Mouse (Mus musculus) thymus, postnatal 4 days (tissue): ENCODE data around the gene Agpat1.
A peak's percentile ranks its signal among the peaks of the same experiment; 100 is the strongest.

Experiments
- DNase-seq: peaks from one replicate; pipeline ENCODE4 v3.0.0; 2021

Agpat1 gene

GRCm38 (mm10) chr17:34587423-34587811 lies 16.6 kb upstream of the Agpat1 start:
- peak; percentile 99 for DNase-seq

- no peak for DNase-seq
Observed at GRCm38 (mm10) chr17:34587814-34588213, 16.2 kb upstream of the Agpat1 start.

- no peak for DNase-seq
Observed at GRCm38 (mm10) chr17:34588767-34589166, 15.3 kb upstream of the Agpat1 start.

- DNase-seq, result no peak
Observed at GRCm38 (mm10) chr17:34589206-34589605, 14.9 kb upstream of the Agpat1 start.

- peak; percentile 78 for DNase-seq
Observed at GRCm38 (mm10) chr17:34589681-34590101, 14.4 kb upstream of the Agpat1 start, which contains the start of gene Gpsm3. TSS of gene Gpsm3 (plus strand) at chr17:34589806.

DNA sequence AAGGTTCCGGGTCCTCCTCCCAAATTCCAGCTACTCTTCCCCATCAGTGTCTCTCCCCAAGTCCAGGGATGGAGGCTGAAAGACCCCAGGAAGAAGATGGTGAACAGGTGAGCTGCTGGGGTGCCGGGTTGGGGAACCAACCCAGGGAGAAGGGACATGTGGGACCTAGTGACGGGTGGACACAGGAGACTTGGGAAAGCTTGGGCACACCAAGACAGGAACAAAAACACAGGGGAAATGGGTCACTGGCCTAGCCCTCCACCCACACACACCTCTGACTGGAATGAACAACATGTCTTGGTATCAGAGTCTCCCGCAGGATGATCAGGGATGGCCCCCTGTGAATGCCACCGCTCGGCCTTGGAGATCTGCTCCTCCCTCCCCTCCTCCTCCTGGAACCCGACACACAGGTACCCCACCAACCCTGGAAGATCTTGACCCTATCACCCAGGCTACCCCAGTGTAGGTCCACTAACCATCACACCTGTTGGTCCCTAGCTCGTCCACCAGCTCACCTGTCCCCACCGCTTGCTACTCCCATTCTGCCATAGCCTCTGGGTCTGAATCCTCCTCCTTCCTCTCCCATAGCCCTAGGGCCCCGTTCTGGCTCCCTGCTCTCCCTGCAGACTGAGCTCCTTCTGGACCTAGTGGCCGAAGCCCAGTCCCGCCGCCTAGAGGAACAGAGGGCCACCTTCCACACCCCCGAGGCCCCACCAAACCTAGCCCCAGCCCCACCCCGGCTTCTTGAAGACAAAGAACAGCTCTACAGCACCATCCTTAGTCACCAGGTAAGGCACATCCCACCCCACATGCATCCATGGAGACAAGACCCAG lies 13.7 kb upstream of the Agpat1 start:
- DNase-seq, result peak; percentile 63

- peak; percentile 64 for DNase-seq
Observed at GRCm38 (mm10) chr17:34591029-34591993, 12.8 kb upstream of the Agpat1 start, which contains the start of gene Pbx2. TSS of gene Pbx2 (plus strand) at chr17:34591266.

GRCm38 (mm10) chr17:34591994-34592375 lies 12.1 kb upstream of the Agpat1 start:
- peak; percentile 98 for DNase-seq

- DNase-seq, result no peak
Observed at GRCm38 (mm10) chr17:34592581-34593549, 11.2 kb upstream of the Agpat1 start.

GRCm38 (mm10) chr17:34593752-34594525 lies 10.1 kb upstream of the Agpat1 start:
- DNase-seq, result no peak

DNA sequence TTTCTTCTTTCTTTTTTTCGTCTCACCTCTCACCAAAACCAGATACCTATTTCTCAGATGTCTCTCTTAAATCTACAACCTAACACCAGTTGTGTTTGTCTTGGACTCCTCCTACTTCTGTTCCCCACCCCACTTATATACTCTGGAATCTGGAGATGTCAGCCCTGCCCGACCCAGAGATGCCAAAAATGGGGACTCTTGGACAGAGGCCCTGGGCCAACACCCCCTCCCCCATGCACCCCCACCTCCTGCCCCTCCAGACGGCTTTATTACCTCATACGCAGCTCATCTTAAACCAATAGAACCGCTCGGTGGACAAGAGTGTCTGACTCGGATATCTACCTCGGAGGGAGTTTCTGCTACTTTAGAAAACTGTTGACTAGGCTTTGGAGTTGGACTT lies 8.0 kb upstream of the Agpat1 start:
- no peak for DNase-seq

DNA sequence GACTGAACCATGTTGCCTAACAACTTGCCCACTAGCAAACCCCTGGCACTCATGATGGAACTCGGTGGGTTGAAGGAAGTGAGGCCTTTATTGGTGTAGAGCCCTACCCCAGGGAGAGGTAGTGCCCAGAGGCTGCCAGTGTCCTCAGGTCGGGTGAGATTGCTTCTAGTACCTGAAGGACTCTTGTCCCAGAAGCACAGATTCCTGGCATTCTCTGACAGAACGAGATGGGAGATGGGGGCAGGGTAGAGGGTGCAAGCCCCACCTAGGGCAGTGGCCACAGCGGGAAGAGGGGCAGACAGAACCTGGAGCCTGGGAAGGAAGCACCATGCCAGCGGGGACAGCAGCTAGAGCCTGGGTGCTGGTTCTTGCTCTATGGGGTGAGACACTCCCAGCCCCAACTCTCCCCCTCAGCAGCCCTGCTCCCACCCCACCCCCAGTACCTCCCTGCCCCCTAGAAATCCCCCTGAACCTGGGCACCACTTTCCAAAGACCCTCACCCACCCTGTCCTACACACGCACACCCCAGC lies 6.4 kb upstream of the Agpat1 start, which contains the start of gene Ager:
Ager (plus strand) TSS at position 297 of the 530 bp plus-strand sequence.
- DNase-seq, result peak; percentile 19

GRCm38 (mm10) chr17:34599891-34600290 lies 4.2 kb upstream of the Agpat1 start:
- DNase-seq, result peak; percentile 17

DNA sequence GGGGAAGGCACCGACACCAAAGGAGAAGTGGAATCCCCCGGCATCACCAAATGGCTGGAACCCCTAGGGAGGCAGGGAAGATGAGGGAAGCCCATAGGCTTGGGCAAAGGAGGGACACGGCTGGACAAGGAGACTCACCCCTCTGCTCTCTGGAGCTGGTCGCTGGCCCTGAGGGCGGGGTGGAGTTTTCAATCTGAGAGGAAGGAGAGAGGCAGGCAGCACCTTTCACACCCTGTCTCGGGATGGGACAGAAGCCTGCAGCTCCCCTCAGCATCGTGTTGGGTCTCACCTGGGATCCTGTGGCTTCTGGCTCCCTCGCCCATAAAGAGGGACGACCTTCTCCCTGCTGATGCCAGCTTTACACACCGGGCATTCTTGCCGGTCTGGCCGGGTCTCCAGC lies 2.3 kb upstream of the Agpat1 start:
- peak; percentile 22 for DNase-seq

DNA sequence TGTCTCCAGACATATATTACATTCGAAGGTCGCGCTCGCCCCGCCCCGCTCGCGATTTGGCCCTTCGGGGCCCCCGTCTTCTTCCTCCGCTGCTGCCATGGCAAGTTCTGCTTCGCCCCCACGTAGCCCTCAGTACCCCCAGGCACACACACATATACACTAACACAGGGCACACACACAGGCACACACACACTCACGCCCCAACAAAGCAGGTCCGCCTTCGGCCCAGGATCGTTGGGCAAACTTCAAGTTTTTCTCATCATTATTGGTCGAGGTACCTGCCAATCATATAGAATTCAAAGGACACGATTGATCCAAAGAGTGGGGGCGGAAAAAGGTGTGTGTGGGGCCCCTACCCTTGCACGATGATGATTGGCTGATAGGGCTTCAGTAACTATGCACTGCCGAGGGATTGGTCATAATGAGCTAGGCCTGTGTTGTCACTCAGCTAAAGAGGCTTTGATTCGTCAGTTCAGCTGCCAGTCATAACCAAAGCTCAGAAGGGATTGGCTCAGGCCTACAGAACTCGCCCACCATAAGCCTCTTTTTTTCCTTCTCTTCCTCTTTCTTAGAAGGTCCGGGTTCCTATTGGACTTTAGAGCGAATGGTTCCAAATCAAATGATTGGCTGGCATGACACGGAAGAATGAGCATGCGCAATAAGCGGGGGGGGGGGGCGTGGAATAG lies 544 bp upstream of the Agpat1 start, which contains the start of gene Rnf5:
Rnf5 (minus strand) TSS at position 316 of the 686 bp plus-strand sequence.
- peak; percentile 96 for DNase-seq

- no peak for DNase-seq
Observed at GRCm38 (mm10) chr17:34604511-34605237, 612 bp downstream of the Agpat1 start.

DNA sequence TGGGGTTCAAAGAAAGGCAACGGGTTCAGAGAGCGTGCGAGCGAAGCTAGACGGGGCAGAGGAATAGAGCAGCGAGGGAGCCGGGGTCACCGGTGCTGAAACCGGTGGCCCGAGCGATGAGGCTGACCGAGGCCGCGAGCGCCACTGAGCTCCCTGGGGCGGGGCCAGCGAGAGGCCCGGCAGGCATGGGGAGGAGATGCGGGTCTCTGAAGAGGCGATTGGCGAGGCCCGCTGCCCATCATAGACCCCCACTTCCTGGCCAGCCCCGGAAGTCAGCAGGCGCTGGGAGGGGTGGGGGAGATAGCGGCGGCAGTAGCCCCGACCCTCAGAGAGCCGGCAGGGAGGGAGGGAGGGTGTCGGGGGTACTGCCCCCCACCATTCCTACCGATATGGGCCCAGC lies 1.5 kb downstream of the Agpat1 start:
- peak; percentile 96 for DNase-seq

DNA sequence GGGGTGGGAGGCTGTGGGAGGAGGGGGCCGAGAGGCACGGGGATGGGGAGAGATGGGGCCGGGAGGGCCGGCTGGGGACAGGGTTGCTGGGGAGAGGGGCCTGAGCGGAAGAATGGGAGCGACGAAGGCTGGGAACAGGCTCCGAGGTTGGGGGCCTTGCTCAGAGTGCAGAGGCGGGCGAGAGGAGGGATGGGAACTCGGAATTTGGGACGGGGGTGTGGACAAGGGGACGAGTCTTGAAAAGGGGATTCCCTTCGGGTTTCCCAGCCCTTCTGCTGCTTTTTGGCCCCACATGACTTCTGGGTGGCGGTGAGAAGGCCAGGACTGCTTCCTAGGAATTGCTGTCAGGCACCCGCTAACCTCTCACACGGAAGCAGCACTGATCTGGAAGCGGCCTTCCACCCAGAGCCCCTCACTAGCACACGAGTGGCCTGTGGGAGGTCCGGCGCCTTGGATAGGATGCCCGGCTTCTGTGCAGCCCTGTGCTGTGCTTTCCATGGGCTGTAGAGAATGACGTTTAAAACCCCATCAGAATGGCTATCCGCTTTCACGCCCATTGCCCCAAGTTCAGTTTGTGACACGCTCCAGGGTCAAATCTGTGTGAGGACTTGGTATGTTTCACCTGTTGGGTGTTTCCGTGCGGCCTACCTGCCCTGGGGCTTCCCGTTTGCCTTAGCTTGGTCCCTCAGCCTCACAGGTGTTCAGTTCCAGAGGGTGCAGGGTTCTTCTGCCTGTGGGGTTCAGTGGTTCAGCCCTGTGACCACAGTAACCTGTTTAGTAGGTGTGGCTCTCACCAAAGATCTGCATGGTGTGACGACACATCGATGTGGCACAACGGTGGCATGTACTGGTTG lies 2.4 kb downstream of the Agpat1 start:
- DNase-seq, result no peak

DNA sequence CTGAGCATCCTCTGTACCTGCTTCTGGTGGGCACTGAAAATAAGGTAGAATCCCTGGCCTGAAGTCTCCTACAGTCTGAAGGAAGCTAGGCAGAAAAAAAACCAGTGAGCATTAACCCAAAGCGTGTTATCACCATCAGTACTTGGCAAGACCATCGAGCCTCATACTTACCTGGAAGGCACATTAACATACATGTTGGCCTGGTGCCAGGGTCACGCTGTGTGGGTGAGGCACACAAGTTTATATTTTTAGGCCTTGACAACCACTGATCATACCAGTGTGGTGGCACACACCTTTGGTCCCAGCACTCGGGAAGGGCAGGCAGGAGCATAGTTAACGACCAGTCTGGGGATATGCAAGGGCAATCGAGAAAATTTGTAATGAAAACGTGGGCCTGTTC lies 3.9 kb downstream of the Agpat1 start:
- DNase-seq, result no peak
